Mouse (Mus musculus): ENCODE results near the gene Hbb-bs. TPM values are rescaled to one million over a fixed set of nuclear protein-coding genes. Genes with fewer than 3 reads are reported as not detected.

Hbb-bs gene
- polyA plus RNA-seq (2016; fragmentation: Nextera tagmentation; extraction: Ambion mirVana) = 643 and 809 TPM in 2 replicates

DNA sequence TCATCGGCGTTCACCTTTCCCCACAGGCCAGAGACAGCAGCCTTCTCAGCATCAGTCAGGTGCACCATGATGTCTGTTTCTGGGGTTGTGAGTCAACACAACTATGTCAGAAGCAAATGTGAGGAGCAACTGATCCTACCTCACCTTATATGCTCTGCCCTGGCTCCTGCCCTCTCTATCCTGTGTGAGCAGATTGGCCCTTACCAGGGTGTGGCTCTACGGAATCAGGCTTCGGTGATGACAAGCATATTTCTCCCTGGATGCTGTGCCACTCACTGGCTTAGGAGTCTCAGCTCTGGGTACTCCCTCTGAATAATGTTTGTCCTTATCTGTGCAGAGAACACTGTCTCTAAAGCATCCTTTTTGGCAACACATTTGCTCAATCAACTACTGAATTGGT is at the start of gene Hbb-bs:
Gene Hbb-bs, minus strand, starts transcription at position 289 of the 400 bp plus-strand sequence.
- Histone ChIP-seq H3K4me1 (no peaks in the 10 kb centered on the region), H3K27ac (replicated peaks) (no peak within 1 kb of the TSS), H3K4me2 (replicated peaks) (no peak within 1 kb of the TSS), H3K36me3 (no peaks in the 10 kb centered on the region), H3K9ac (replicated peaks) (no peak within 1 kb of the TSS), H3K9me3 (no peaks in the 10 kb centered on the region), H3K27me3 (no peaks in the 10 kb centered on the region), H3K4me3 (no peak within 1 kb of the TSS)
- WGBS = 87% methylated on average over 4 of the region's 4 CpGs
- no peak for ATAC-seq (ENCODE audit: low FRiP score, low read depth)

DNA sequence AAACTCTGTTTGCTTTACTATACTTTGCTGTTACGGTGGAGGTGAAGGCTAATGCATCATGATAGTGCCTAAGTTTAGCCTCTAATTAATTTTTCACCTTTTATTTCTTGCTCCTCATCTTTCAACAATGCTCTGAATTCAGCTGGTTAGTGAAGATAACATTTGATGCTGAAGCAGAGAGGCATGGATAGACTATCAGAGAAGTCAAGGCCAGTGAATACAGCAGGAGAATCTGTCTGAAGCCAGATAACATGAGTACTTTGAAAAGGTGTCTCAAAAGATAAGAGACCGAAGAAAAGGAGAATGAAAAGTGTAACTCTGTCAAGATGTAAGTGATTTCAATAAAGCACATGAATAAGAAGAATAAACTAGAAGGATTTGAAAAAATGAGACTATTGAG is 49.2 kb upstream of the Hbb-bs start:
- H3K4me2 ChIP-seq (replicated peaks) = no peak overlapping the region
- H3K27ac ChIP-seq (replicated peaks) = no peak overlapping the region
- no peak for ATAC-seq (ENCODE audit: low FRiP score, low read depth)
- H3K4me1 ChIP-seq = no peaks in the 10 kb centered on the region
- H3K27me3 ChIP-seq = no peaks in the 10 kb centered on the region
- no peak overlapping the region for H3K4me3 ChIP-seq
- H3K36me3 ChIP-seq = no peaks in the 10 kb centered on the region
- no peaks in the 10 kb centered on the region for H3K9me3 ChIP-seq
- 84% methylated on average over 2 of the region's 2 CpGs for WGBS
- no peak overlapping the region for H3K9ac ChIP-seq (replicated peaks)

DNA sequence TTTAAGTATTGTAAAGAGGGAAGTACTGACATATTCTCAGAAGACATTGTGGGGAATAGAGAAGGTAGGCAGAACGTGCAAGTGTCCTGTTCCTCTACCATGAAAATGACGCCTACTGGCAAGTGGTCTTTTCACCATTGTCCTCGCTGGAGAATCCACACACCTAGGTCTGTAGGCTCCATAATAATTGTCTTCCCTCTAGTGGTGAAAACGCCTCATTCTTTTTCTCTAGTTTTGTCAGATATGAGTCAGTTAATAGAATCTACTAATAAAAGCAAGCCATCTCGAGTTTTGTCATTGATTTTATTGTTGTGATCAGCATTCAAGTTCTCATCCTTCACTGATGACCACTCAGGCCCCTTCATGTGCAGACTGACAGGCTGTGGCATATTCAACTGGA is 46.6 kb upstream of the Hbb-bs start:
- Histone ChIP-seq H3K27ac (replicated peaks) (no peak overlapping the region), H3K27me3 (no peaks in the 10 kb centered on the region), H3K4me3 (no peak overlapping the region), H3K4me2 (replicated peaks) (no peak overlapping the region), H3K4me1 (no peaks in the 10 kb centered on the region), H3K9ac (replicated peaks) (no peak overlapping the region), H3K36me3 (no peaks in the 10 kb centered on the region), H3K9me3 (no peaks in the 10 kb centered on the region)
- no peak for ATAC-seq (ENCODE audit: low FRiP score, low read depth)
- 53% methylated on average over 5 of the region's 5 CpGs for WGBS

DNA sequence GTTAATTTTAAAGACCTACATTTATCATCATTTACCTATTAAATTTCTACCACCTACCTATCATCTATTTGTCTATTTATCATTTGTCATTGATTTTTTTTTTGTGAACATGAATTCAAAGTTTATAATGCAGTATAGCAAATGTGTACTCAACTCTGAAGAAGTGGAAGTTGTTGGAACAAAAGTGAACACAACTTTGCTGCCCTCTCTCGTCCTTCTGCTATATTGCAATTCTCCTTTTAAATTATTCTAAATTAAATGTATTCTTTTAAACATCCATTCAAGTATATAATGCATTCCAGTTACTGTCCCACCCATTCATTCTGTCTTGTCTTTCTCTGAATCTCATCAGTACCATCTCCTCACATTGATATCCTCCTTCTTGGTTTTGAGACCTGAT is 45.2 kb upstream of the Hbb-bs start:
- H3K36me3 ChIP-seq = no peaks in the 10 kb centered on the region
- H3K4me2 ChIP-seq (replicated peaks) = no peak overlapping the region
- H3K9ac ChIP-seq (replicated peaks) = no peak overlapping the region
- no peak overlapping the region for H3K4me3 ChIP-seq
- no peaks in the 10 kb centered on the region for H3K27me3 ChIP-seq
- no peaks in the 10 kb centered on the region for H3K9me3 ChIP-seq
- no peak for ATAC-seq (ENCODE audit: low FRiP score, low read depth)
- whole genome bisulfite sequencing = 12% methylated on average over 1 of the region's 1 CpGs
- no peak overlapping the region for H3K27ac ChIP-seq (replicated peaks)
- no peaks in the 10 kb centered on the region for H3K4me1 ChIP-seq

DNA sequence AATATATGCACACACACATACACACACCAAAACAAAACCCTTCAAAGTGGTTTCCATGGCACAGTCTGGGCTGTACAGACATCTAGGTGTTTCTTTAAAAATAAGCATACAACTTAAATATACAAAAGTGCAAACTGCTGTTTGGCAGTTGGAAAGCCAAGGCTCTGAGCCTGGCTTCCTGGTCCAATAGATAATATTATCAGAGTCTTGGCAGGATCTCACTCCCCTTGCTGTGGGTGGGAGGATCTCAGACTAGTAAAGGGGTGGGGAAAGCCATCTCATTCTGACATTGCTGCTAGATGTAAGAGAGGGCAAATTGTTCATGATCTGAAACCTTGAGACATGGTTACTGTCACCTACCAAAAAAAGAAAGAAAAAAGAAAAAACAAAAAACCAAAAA is 42.8 kb upstream of the Hbb-bs start:
- Histone ChIP-seq H3K9ac (replicated peaks) (no peak overlapping the region), H3K27ac (replicated peaks) (no peak overlapping the region), H3K36me3 (no peaks in the 10 kb centered on the region), H3K4me3 (no peak overlapping the region), H3K4me2 (replicated peaks) (no peak overlapping the region), H3K27me3 (no peaks in the 10 kb centered on the region), H3K9me3 (no peaks in the 10 kb centered on the region), H3K4me1 (no peaks in the 10 kb centered on the region)
- no peak for ATAC-seq (ENCODE audit: low FRiP score, low read depth)

DNA sequence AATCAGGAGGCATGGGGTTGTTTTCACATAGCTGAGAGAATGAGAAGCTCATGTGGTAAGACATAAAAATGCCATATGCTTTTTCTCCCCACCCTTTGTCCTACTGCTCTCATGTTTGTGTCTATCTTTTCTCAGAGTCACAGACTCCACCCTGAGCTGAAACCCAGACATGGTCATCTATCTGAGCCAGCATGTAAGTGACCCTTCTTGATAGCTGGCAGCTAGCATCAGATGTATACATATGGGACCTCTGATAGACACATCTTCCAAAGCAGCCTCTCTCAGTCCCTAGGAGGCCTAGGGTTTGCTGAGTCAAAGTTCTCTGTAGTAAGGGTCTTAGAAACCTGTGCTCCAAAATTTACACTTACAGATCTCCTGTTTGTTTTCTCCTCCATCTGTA is 37.8 kb upstream of the Hbb-bs start:
- Histone ChIP-seq H3K4me3 (no peak overlapping the region), H3K36me3 (no peaks in the 10 kb centered on the region), H3K4me2 (replicated peaks) (no peak overlapping the region), H3K27me3 (no peaks in the 10 kb centered on the region), H3K9me3 (no peaks in the 10 kb centered on the region), H3K27ac (replicated peaks) (no peak overlapping the region), H3K9ac (replicated peaks) (no peak overlapping the region), H3K4me1 (no peaks in the 10 kb centered on the region)
- no peak for ATAC-seq (ENCODE audit: low FRiP score, low read depth)

DNA sequence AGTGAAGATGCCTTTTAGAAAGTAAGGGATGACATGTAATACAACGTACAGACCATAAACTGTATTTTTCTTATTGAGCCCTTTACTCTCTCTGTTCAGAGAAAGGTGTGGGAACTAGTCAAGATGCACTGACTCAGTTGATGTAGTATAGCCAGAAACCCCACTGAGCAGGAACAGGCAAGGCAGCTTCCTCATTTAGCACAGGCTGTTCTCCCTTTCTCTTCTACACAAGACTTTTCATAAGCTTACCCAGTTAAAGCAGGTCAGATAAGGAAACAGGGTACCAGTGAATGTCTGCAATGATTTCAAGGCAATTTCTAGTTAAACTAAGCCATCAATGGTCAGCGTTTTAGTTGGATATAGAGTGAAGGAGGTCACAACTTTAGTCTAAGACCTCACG is 33.6 kb upstream of the Hbb-bs start:
- no peak overlapping the region for H3K27ac ChIP-seq (replicated peaks)
- no peak overlapping the region for H3K9ac ChIP-seq (replicated peaks)
- no peaks in the 10 kb centered on the region for H3K27me3 ChIP-seq
- no peak overlapping the region for H3K4me3 ChIP-seq
- H3K36me3 ChIP-seq = no peaks in the 10 kb centered on the region
- no peaks in the 10 kb centered on the region for H3K9me3 ChIP-seq
- no peak for ATAC-seq (ENCODE audit: low FRiP score, low read depth)
- no peaks in the 10 kb centered on the region for H3K4me1 ChIP-seq
- no peak overlapping the region for H3K4me2 ChIP-seq (replicated peaks)
- WGBS = 86% methylated on average over 3 of the region's 3 CpGs

DNA sequence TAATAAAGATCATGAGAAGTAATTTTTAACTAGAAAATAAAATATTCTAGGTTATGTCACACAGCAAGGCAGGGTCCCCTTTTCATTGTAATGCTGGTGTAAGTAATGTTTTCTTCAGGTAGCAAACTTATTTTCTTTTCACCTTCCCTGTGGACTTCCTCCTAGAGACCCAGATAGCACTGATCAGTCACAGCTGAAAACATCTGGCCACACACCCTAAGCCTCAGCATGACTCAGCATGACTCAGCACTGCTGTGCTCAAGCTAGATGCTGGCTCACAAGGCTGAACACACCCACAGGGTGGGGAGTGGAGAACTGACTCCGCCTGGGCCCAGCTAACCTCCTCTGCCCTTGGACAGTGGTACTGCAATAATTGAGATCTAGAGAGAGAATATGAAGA is 33.0 kb upstream of the Hbb-bs start:
- ATAC-seq (ENCODE audit: low FRiP score, low read depth) = peak; percentile 56; the same call in 1 of the 2 replicates
- Histone ChIP-seq H3K36me3 (no peaks in the 10 kb centered on the region), H3K4me2 (replicated peaks) (no peak overlapping the region), H3K9me3 (no peaks in the 10 kb centered on the region), H3K27ac (replicated peaks) (no peak overlapping the region), H3K4me1 (no peaks in the 10 kb centered on the region), H3K9ac (replicated peaks) (no peak overlapping the region), H3K27me3 (no peaks in the 10 kb centered on the region), H3K4me3 (no peak overlapping the region)
- 72% methylated on average over 1 of the region's 1 CpGs for WGBS

DNA sequence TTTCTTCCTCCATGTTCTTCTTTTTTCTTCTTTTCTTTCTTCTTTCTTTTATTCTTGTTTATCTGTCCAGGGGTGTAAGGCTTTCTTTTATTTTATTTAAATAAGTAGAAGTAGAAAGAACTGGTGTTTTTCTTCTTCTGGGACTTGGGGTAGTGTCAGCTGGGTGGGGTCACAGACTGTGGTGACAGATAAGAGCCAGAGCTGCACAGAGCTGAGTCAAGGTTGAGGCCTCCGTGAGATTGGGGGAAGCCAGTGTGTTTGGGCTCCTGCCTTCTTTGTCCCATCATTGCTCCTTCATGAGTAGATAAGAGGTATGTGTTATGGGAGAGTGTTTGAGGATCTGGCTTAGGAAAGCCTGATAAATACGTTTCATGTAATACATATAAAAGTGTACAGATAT is 31.2 kb upstream of the Hbb-bs start:
- H3K27ac ChIP-seq (replicated peaks) = no peak overlapping the region
- no peaks in the 10 kb centered on the region for H3K4me1 ChIP-seq
- H3K27me3 ChIP-seq = no peaks in the 10 kb centered on the region
- H3K36me3 ChIP-seq = no peaks in the 10 kb centered on the region
- H3K4me3 ChIP-seq = no peak overlapping the region
- H3K9ac ChIP-seq (replicated peaks) = no peak overlapping the region
- no peak overlapping the region for H3K4me2 ChIP-seq (replicated peaks)
- no peaks in the 10 kb centered on the region for H3K9me3 ChIP-seq
- 71% methylated on average over 2 of the region's 2 CpGs for WGBS
- ATAC-seq (ENCODE audit: low FRiP score, low read depth) = no peak

DNA sequence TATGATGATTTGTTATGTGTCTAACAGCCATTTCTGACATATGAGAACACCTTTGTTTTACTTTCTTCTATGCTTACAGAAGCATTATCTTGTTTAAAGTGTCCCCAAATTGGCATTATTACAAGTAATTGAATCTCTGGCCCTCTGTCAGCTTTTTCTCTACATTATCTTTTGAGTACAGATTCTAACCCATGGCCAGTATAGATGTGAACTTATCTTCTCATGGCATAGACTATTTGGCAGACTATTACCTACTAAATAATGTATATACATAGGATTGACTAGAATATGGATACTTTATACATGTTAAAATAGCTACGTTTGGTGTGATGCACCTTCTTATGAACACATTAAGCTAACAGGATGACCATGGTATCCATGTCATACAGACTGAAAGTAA is 26.8 kb upstream of the Hbb-bs start:
- Histone ChIP-seq H3K27me3 (no peaks in the 10 kb centered on the region), H3K4me1 (no peaks in the 10 kb centered on the region), H3K9me3 (no peaks in the 10 kb centered on the region), H3K4me3 (no peak overlapping the region), H3K9ac (replicated peaks) (no peak overlapping the region), H3K4me2 (replicated peaks) (no peak overlapping the region), H3K36me3 (no peaks in the 10 kb centered on the region), H3K27ac (replicated peaks) (no peak overlapping the region)
- ATAC-seq (ENCODE audit: low FRiP score, low read depth) = no peak
- 77% methylated on average over 1 of the region's 1 CpGs for WGBS

DNA sequence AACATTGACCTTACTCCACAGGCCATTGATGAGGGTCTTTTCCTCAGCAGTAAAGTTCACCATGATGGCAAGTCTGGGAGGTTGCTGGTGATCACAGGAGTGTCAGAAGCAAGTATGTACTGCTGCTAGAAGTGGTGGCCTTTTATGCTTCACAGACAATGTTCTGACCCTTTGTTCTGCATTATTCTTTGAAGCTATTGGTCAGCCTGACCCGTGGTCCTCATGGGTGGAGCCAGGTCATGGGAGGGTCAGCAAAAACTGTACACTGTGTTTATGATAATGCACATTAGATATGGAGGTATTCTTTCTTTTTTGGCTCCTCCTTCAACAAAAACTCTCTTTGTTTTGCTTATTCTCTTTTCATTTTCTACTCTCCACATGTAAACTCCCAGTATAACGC is 25.2 kb upstream of the Hbb-bs start, which contains the start of gene Hbb-y:
Gene Hbb-y, minus strand, starts transcription at position 127 of the 400 bp plus-strand sequence.
- Histone ChIP-seq H3K4me2 (replicated peaks) (no peak within 1 kb of the TSS), H3K36me3 (no peaks in the 10 kb centered on the region), H3K27ac (replicated peaks) (no peak within 1 kb of the TSS), H3K9ac (replicated peaks) (no peak within 1 kb of the TSS), H3K27me3 (no peaks in the 10 kb centered on the region), H3K9me3 (no peaks in the 10 kb centered on the region), H3K4me3 (no peak within 1 kb of the TSS), H3K4me1 (no peaks in the 10 kb centered on the region)
- ATAC-seq (ENCODE audit: low FRiP score, low read depth) = no peak
- 78% methylated on average over 2 of the region's 2 CpGs for WGBS

DNA sequence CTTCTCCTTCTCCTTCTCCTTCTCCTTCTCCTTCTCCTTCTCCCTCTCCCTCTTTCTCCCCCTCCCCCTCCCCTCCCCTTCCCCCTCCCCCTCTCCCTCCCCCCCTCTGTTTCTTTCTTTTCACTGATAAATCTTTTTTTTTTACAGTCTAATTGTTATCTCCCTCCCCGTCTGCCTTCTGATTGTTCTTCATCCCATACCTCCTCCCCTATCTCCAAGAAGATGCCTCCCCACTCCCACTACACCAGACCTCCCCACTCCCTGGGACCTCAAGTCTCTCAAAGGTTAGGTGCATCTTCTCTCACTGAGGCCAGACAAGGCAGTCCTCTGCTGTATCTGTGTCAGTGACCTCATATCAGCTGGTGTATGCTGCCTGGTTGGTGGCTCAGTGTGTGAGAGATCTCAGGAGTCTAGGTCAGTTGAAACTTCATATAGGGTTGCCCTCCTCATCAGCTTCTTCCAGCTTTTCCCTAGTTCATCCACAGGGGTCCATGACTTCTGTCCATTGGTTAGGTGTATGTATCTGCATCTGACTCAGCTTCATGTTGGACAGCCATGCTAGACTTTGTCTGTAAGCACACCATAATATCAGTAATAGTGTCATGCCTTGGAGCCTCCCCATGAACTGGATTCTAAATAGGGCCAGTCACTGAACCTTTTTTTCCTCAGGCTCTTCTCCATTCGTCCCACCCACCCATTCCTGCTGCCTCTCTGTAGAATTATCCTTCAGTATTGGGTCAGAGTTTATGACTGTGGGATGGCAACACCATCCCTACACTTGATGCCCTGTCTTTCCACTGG is 16.8 kb upstream of the Hbb-bs start:
- Histone ChIP-seq H3K4me3 (no peak overlapping the region), H3K4me2 (replicated peaks) (no peak overlapping the region), H3K36me3 (no peaks in the 10 kb centered on the region), H3K27ac (replicated peaks) (no peak overlapping the region), H3K4me1 (no peaks in the 10 kb centered on the region), H3K9ac (replicated peaks) (no peak overlapping the region), H3K27me3 (no peaks in the 10 kb centered on the region), H3K9me3 (no peaks in the 10 kb centered on the region)
- ATAC-seq (ENCODE audit: low FRiP score, low read depth) = no peak
- WGBS = 46% methylated on average over 2 of the region's 2 CpGs

DNA sequence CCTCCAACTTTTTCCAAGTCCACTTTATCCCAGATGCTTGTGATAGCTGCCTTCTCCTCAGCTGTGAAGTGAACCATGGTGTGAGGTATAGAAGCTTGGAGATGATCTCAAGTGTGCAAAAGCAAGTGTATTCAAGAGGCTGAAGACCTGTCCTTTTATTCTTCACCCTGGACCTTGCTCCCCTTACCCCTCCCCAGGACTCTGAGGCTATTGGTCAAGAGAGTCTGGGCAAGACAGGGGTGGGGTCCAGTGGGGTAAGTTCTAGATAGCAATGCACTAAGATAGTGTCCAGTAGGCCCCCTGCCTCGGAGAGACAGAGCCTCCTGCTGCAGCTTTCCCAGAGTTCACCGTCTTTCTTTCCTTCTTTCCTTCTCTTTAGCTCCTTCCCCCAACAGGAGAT is 15.1 kb upstream of the Hbb-bs start, which contains the start of gene Hbb-bh1:
Gene Hbb-bh1, minus strand, starts transcription at position 131 of the 400 bp plus-strand sequence.
- no peaks in the 10 kb centered on the region for H3K9me3 ChIP-seq
- no peaks in the 10 kb centered on the region for H3K36me3 ChIP-seq
- H3K4me2 ChIP-seq (replicated peaks) = no peak within 1 kb of the TSS
- H3K9ac ChIP-seq (replicated peaks) = no peak within 1 kb of the TSS
- H3K4me3 ChIP-seq = no peak within 1 kb of the TSS
- no peaks in the 10 kb centered on the region for H3K4me1 ChIP-seq
- 78% methylated on average over 2 of the region's 2 CpGs for WGBS
- no peak for ATAC-seq (ENCODE audit: low FRiP score, low read depth)
- H3K27ac ChIP-seq (replicated peaks) = no peak within 1 kb of the TSS
- H3K27me3 ChIP-seq = no peaks in the 10 kb centered on the region

Measured in midbrain, embryonic 12.5 days (tissue).